Mouse (Mus musculus) erythroblast, adult 5-6 weeks (primary cell): Measurements from ENCODE around the gene Tnks1bp1. TPM values are rescaled to one million over a fixed set of nuclear protein-coding genes. Genes with fewer than 3 reads are reported as not detected.

Experiments
- ATAC-seq: replicated peaks from 2 replicates; pipeline ENCODE4 v1.8.0; 2016; ENCODE audit warnings: moderate number of reproducible peaks, mild to moderate bottlenecking, moderate TSS enrichment, inconsistent platforms; ENCODE audit not compliant: poor library complexity, low FRiP score, severe bottlenecking
- total RNA-seq, 2 experiments: library from RNA; stranded (forward) in 1 of 2; stranded (reverse) in 1 of 2; fragments of 150-400 nt in 1 of 2; fragments of 200-764, 138-1000 nt in 1 of 2; gene quantifications; 2 replicates each; pipeline versions ENCODE4 v1.2.3 to v1.2.4; 2015 to 2017; ENCODE audit warnings: low replicate concordance in 2 of 2

The Tnks1bp1 gene
- total RNA-seq (2015; ENCODE audit: low replicate concordance): not detected in 2 replicates
- 1.2 and 1.5 TPM in 2 replicates for total RNA-seq (2017; ENCODE audit: low replicate concordance)

- peak; percentile 93 for ATAC-seq
Measured at GRCm38 (mm10) chr2:85047596-85048167, at the start of gene Tnks1bp1. Tnks1bp1 (plus strand) TSS chr2:85048022.

- no peak for ATAC-seq
Measured at GRCm38 (mm10) chr2:84999486-85000181, 48.2 kb upstream of the Tnks1bp1 start.

GRCm38 (mm10) chr2:85001497-85001896 lies 46.3 kb upstream of the Tnks1bp1 start:
- ATAC-seq: no peak

- ATAC-seq: no peak
Measured at GRCm38 (mm10) chr2:85002575-85002974, 45.2 kb upstream of the Tnks1bp1 start.

- ATAC-seq: no peak
Measured at GRCm38 (mm10) chr2:85004341-85004740, 43.5 kb upstream of the Tnks1bp1 start.

- no peak for ATAC-seq
Measured at GRCm38 (mm10) chr2:85006600-85006999, 41.2 kb upstream of the Tnks1bp1 start.

- ATAC-seq: peak; percentile 49; the same call in 1 of the 2 replicates
Measured at GRCm38 (mm10) chr2:85007729-85008128, 40.1 kb upstream of the Tnks1bp1 start.

GRCm38 (mm10) chr2:85009212-85009611 lies 38.6 kb upstream of the Tnks1bp1 start:
- ATAC-seq: no peak

GRCm38 (mm10) chr2:85011906-85012604 lies 35.8 kb upstream of the Tnks1bp1 start:
- ATAC-seq: peak; percentile 92

GRCm38 (mm10) chr2:85012679-85013078 lies 35.1 kb upstream of the Tnks1bp1 start:
- peak; percentile 68 for ATAC-seq

- no peak for ATAC-seq
Measured at GRCm38 (mm10) chr2:85013826-85014587, 33.8 kb upstream of the Tnks1bp1 start.

GRCm38 (mm10) chr2:85014588-85014982 lies 33.2 kb upstream of the Tnks1bp1 start:
- ATAC-seq: no peak

- ATAC-seq: no peak
Measured at GRCm38 (mm10) chr2:85022043-85022442, 25.8 kb upstream of the Tnks1bp1 start.

- no peak for ATAC-seq
Measured at GRCm38 (mm10) chr2:85026178-85026577, 21.6 kb upstream of the Tnks1bp1 start.

- no peak for ATAC-seq
Measured at GRCm38 (mm10) chr2:85027281-85027680, 20.5 kb upstream of the Tnks1bp1 start.

- ATAC-seq: no peak
Measured at GRCm38 (mm10) chr2:85029897-85030296, 17.9 kb upstream of the Tnks1bp1 start.

GRCm38 (mm10) chr2:85030989-85031388 lies 16.8 kb upstream of the Tnks1bp1 start:
- no peak for ATAC-seq

- ATAC-seq: no peak
Measured at GRCm38 (mm10) chr2:85033121-85033520, 14.7 kb upstream of the Tnks1bp1 start.

- ATAC-seq: no peak
Measured at GRCm38 (mm10) chr2:85034169-85034568, 13.7 kb upstream of the Tnks1bp1 start.

- ATAC-seq: peak; percentile 4; the same call in 1 of the 2 replicates
Measured at GRCm38 (mm10) chr2:85036507-85037046, 11.2 kb upstream of the Tnks1bp1 start.
